ENCODE assay signal across 8 mouse cellular contexts in genomic region chr13:70586969-70587368, GRCm38 (mm10). TPM values are rescaled to one million over a fixed set of nuclear protein-coding genes. Genes with fewer than 3 reads are reported as not detected.
DNase-seq lines count a peak whose midpoint lies in the region; ATAC-seq and TF ChIP-seq lines count a peak whose summit lies in the region.

No protein-coding gene starts in this region.

- H3K9me3 ChIP-seq in lung, postnatal 0 days (ENCODE audit: low read length): no peaks in the 10 kb centered on the region

- TF ChIP-seq EP300 in lung, postnatal 0 days (IDR thresholded peaks at IDR 0.05): no peak

- H3K4me1 ChIP-seq in lung, postnatal 0 days (ENCODE audit: insufficient read depth, low read depth, low read length): no peaks in the 10 kb centered on the region

- no peak overlapping the region for H3K4me3 ChIP-seq in lung, postnatal 0 days (ENCODE audit: low read depth, low read length)

- H3K27ac ChIP-seq in lung, postnatal 0 days (ENCODE audit: low read length): no peak overlapping the region

- ATAC-seq in lung, postnatal 0 days: no peak

- peak; percentile 73 for TF ChIP-seq CTCF in lung, postnatal 0 days (IDR thresholded peaks at IDR 0.05)

- H3K36me3 ChIP-seq in lung, postnatal 0 days (ENCODE audit: insufficient read depth, low read length): peaks cover 30% of the 10 kb centered on the region; the same call in 1 of the 2 replicates

- no peak overlapping the region for H3K9ac ChIP-seq in lung, postnatal 0 days (replicated peaks; ENCODE audit: low read depth)

- peak; percentile 48 for DNase-seq in gastrocnemius, postnatal 10 days
- DNase-seq in gastrocnemius, postnatal 25 days: no peak
- DNase-seq in MEL-GATA-1-ER (ENCODE audit: extremely low read depth, low read depth): peak; percentile 6
- peak; percentile 90 to 93 for DNase-seq in cerebellum, postnatal 10 days
- DNase-seq in frontal cortex, postnatal 36 days (ENCODE audit: low spot score in 2 of 2): peak; percentile 60 to 79
- DNase-seq in kidney, postnatal 36 days: peak; percentile 44 to 85
- DNase-seq in lung, postnatal 0 days (ENCODE audit: low spot score): peak; percentile 49
- peak; percentile 85 for DNase-seq in right cerebral cortex, postnatal 14 days

- H3K27me3 ChIP-seq in lung, postnatal 0 days (replicated peaks; ENCODE audit: insufficient read depth, low read length): no peaks in the 10 kb centered on the region

- 73% methylated on average over 2 of the region's 2 CpGs for WGBS in lung, postnatal 0 days

- H3K4me2 ChIP-seq in lung, postnatal 0 days (replicated peaks; ENCODE audit: low read depth, low read length): no peak overlapping the region

RNA-seq across cellular contexts. Expression of gene Ice1, which starts 50.5 kb away (rescaled TPM):
- total RNA-seq in gastrocnemius, postnatal 10 days (2021): 10 to 100 TPM; 20.7 to 30.7 TPM
- 10 to 100 TPM; 16.2 to 16.3 TPM for total RNA-seq in gastrocnemius, postnatal 25 days (2021)
- 10.8 and 12.3 TPM in 2 replicates for polyA plus RNA-seq in lung, postnatal 0 days (2015; fragmentation: Nextera tagmentation; extraction: Ambion mirVana)
